Mouse (Mus musculus): ENCODE data around the gene Gm12569.

DNA sequence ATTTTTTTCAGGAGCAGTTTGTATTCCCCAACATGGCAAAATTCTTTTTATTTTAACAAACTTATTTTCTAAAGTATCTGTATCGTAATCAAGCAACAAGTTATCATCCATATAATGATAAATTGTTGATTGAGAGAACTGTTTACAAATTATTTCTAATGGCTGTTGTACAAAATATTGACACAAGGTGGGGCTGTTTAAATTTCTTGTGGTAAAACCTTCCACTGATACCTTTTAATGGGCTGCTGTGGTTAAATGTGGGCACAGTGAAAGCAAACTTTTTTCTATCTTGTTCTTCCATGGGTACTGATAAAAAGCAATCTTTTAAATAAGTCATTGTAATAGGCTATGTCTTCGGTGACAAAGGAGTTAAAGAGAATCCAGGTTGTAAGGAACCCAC, 22.6 kb downstream of the Gm12569 start:
- TF ChIP-seq CTCF (conservative IDR thresholded peaks at IDR 0.05; ENCODE audit: insufficient read depth, insufficient read length, low read depth, low read length) (no peak), POLR2A (IDR thresholded peaks at IDR 0.05; ENCODE audit: low read depth, low read length) (no peak)

Data from kidney, adult 2 months (tissue).